Mouse (Mus musculus): ENCODE measurements at regions not wholly inside any gene's neighbourhood (a gene's known extent, or its start where the extent isn't known, plus 50 kb on each side); places are given as distances from the start of the nearest gene placed in this dataset.
A peak's percentile ranks its signal among the peaks of the same experiment; 100 is the strongest.
"Not testable (repeated sequence)": the region's sequence is repeated elsewhere in the genome, so short reads cannot be mapped to it uniquely, and the experiment has no call there.

DNA sequence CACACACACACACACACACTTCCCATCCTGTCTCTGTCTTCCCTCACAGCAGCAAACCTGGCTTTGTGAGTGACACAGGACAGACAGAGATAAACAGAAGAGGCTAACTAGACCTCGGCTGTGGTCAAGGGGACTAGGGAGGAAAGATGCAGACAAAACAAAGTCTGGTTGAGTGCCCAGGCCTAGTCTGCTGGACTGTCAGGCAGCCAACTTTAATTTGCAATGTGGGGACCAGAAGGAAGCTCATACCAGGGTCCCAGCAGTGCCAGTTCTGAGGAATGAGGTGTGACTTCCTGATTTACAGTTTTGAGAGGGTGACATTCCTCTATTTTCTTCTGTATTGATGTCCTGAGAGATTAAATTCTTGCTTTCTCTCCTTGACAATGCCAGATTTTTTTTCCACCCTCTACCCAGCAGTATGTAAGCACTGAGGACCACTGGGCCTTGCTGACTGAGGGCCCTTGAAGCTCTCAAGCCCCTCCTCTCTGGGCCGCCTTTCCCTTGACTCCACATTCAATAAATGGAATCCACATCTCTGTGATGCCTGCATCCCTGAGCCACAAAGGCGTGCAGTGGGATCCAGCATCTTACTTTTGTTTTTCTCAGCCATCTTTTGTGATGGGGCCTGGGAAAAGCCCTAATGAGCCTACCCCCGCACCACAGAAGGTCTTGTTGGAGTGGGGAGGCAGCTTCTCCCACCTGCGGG lies 124.6 kb downstream of the Tcp10c start:
- Histone ChIP-seq H3K4me3 (no peak overlapping the region), H3K27ac (peak overlapping the region; percentile 61; the same call in 1 of the 2 replicates)
- no peak for DNase-seq (ENCODE audit: low spot score in 2 of 2)
- no peak for TF ChIP-seq CTCF (conservative IDR thresholded peaks at IDR 0.05)

DNA sequence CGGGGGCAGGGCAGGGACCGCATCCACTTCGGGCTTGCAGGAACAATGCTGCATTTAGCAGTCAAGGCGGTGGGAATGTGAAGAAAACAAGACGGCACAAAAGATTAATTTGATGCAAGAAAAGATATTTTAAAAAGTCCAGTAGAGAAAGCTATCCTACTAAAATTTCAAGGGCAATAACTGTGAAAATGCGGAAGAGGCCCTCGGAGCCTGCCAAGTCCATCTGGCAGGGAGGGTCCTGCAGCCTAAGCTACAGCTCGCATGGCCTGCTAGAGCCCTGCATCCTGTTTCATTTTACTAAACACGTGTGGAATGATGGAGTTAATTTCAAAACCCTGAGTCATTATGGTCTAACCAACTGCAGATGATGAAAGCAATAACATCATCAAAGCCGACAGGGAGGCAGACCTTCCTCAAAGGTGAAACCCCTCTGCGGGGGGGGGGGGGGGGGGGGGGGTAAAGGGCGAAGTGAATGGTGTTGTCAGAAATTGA lies 125.2 kb downstream of the Tcp10c start:
- no peak for TF ChIP-seq CTCF (conservative IDR thresholded peaks at IDR 0.05)
- Histone ChIP-seq H3K27ac (peak overlapping the region; percentile 61; the same call in 1 of the 2 replicates), H3K4me3 (no peak overlapping the region)
- no peak for DNase-seq (ENCODE audit: low spot score in 2 of 2)

DNA sequence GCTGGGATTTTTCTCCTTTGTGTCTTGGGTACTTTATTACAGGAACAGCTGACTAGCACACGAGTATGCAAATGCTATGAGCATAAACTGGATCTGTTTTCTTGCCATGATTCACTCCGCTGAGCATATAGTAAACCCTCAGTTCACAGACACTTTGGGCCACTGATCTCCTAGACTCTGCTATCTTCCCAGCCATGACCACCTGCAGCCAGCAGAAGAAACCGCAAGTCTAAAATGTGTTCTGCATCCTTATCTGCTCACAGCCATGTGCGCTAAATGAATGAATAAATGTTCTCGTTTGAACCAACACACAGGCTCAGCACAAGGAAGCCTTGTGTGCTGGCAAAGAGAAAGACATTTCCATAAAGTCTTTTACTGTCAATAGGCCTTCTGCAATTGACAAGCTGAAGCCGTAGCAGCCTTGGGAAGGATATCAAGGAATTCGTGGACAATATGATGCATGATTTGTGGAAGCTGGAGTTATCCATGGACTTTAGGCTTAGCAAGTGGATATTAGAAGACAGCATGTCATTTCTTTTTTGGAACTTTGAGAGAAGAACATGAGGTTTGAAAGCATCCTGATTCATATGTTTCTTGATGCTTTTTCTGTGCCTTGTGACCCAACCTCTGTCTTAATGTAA lies 127.2 kb downstream of the Tcp10c start:
- no peak for TF ChIP-seq CTCF (conservative IDR thresholded peaks at IDR 0.05)
- 0 out of 2 replicates have a peak overlapping the region, but pooled peaks have one; percentile 28 for H3K27ac ChIP-seq
- DNase-seq (ENCODE audit: low spot score in 2 of 2): no peak
- H3K4me3 ChIP-seq: no peak overlapping the region

DNA sequence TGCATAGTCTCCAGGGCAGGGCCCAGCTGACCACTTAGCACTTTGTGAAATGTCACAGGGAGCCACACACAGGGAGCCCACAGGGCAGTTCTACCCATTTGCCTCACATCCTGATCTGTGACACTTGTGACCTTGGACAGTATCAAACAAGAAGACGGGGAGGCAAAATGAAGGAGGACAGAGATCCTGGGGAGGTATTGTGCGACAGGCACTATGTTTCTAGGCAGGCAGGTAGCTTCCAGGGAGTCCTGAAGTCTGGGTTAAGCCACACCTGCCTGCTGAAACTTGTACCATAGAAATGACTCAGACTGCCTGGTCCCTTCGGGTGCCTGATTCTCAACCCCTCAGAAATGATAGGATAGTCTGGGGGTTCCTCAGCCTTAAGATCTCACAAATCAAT lies 127.8 kb downstream of the Tcp10c start:
- H3K4me3 ChIP-seq: no peak overlapping the region
- TF ChIP-seq CTCF (conservative IDR thresholded peaks at IDR 0.05): no peak
- no peak overlapping the region for H3K27ac ChIP-seq
- DNase-seq (ENCODE audit: low spot score in 2 of 2): no peak

DNA sequence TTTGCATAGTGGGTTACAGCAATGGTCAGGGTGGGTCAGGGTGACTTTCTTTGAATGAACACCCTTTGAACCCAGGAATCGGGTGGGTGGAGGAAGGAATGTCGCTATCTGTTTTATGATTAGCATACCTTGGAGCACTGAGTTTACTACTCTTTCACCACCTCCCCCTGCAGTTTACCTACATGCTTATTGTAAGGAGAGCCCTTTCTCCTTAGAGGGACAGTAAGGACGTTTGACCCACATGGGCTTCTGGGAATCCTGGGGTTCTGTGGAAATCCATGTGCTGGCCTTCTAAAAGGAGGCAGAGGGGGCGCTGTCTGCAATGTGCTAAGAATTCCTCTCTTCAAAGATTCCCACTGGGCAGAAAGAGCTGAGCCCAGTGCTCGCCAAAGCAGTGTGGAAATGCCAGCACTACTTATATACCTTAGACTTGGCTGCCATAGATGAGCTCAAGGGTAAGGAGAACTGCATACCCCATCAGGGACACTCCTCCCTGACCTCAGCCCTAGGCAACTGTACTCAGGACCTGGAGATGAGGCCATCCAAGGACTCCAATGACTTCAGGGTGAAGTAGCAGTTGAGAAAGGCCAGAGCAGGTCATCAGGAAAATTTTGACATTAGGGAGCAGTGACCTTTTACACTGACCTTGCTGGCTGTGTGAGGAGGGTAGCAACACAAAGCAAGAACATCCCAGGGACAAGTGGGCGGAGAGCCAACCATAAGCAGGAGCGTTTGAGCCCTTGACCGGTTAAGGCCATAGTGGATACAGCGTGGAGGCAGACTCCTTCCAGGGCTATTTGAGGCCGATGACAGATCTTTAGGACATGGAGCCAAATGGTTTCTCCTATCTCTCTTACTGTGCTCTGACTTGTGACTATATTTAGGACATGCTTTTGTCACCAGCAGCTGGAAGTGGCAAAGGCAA lies 133.2 kb downstream of the Tcp10c start:
- no peak for DNase-seq (ENCODE audit: low spot score in 2 of 2)
- Histone ChIP-seq H3K4me3 (no peak overlapping the region), H3K27ac (no peak overlapping the region)
- no peak; the same call in 1 of the 2 replicates for TF ChIP-seq CTCF (conservative IDR thresholded peaks at IDR 0.05)

DNA sequence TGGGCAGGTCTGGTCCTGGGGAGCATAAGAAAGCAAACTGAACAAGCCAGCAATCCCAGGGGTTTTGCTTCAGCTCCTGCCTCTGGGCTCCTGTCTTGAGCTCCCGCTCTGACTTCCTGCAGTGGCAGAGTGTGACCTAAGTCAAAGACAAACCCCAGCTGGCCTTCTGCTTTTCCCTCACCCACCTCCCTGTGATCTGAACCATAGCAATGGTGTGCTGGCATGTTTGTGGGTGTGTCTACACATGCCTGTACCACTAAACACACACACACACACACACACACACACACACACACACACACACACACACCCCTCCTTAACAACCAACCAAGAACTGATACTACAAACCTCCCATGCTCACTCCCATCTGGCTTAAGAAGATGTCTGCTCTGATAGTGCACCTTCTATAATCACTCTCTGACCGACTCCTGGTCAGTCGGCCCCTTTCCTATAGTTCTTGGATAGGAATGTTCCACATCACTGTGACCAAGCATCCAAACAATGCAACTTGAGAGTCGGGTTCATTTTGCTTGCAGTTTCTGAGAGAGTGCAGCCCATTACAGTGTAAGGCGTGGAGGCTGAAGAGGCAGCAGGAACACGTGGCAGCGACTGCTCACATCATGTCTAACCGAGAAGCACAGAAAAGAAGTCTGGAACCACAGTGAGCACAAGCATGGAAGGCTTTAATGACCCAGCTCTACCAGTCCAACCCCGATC lies 134.4 kb downstream of the Tcp10c start:
- DNase-seq (ENCODE audit: low spot score in 2 of 2): no peak
- no peak overlapping the region for H3K27ac ChIP-seq
- no peak for TF ChIP-seq CTCF (conservative IDR thresholded peaks at IDR 0.05)
- H3K4me3 ChIP-seq: no peak overlapping the region

DNA sequence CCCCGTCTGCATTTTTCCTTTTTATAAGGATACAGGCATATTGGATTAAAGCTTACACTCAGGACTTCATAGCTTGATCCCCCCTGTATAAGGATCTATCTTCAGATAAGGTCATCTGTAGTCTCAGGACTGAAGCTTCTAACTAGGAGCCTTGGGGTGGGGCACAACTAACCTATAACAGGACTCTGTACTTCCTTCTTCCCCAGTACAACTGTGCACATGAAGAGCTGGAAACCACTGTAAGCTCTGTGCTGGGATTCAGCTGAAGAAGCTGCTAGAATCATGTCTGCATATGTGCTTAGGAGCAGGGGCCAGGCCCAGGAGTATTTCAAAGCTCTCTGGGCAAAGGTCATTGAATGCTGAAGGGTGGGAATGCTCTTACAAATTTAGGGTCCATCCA lies 137.9 kb downstream of the Tcp10c start:
- H3K27ac ChIP-seq: peak overlapping the region; percentile 67
- DNase-seq (ENCODE audit: low spot score in 2 of 2); H3K4me3 ChIP-seq: not testable (repeated sequence)

DNA sequence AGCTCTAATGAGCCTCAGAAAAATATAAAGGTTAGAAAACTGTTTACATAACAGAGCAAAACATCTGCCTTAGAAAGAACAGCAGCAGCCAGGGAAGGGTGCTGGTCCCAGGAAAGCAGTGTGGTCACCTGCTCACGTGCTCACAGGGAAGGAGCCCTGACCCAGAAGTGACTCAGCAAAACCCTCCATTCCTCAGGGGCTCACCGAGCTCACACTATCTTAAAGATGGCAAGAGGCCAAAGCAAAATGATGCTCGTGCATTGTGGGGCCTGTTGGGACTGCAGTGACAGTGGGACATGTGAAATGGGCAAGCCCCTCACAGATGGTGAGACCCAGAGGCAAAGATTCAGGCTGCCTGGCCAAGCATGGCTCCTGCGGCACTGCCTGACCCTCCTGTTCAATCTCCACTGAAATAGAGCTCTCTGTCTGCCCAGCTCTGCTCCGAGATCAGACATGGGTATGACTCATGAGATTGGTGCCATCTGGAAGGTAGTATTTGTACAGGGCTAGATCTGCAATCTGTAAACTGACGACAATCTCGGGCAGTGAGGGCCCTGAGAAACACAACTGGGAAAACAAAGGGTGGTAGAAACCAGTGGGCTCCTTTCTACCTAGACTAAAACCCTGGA lies 138.4 kb downstream of the Tcp10c start:
- not testable (repeated sequence) for H3K4me3 ChIP-seq; DNase-seq (ENCODE audit: low spot score in 2 of 2)
- H3K27ac ChIP-seq: peak overlapping the region; percentile 67

DNA sequence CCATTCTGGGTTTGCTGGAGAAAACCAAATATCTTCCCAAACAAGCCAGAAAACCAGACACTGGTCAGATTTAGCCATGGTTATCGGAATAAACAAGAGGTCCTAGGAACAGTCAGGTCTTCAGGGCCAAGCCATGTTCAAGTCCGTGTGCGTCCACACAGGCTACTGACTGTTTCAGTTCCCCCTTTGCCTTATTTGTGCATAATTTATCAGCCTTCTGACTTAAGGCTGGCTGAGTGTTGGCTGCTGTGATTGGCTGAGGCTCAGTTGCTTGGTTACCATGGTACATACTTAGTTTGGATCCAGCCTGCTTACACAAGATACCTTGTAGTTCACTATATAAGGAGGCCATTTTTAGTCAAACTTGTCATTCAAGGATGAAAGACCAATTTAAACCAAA lies 139.5 kb downstream of the Tcp10c start:
- not testable (repeated sequence) for H3K27ac ChIP-seq; DNase-seq (ENCODE audit: low spot score in 2 of 2); H3K4me3 ChIP-seq

DNA sequence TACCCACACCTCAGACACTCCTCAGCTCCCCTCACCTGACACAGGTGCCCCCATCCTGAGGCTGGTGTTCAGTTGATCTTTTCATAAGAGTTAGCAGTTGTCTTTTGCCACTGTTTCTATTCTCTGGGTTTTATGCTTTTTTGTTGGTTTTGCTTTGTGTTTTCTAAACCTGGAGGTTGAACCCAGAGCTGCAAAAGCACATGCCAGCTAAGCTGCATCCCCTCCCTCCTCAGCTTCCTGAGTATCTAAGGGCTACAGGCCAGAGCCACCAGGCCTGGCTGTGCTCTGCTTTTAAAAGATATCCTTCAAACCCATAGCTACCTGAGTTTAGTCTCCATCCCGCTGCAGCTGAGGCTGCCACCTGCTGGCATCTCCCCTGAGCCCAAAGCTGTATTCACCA lies 140.1 kb downstream of the Tcp10c start:
- H3K4me3 ChIP-seq; DNase-seq (ENCODE audit: low spot score in 2 of 2); H3K27ac ChIP-seq: not testable (repeated sequence)

DNA sequence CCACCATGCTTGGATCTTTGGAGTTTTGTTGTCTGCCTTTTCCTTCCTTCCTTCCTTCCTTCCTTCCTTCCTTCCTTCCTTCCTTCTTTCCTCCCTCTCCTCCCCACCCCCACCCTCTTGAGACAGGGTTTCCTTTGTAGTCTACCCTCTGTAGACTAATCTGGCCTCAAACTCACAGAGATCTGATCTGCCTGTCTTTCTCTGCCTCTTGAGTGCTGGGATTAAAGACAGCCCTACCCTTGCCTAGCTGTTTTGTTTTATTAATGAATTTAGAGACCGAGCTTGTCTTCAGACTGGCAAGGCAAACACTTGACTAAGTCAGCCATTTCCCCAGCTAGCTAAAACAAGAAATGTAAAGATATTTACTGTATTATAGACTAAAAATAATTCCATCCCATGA lies 150.0 kb downstream of the Tcp10c start:
- H3K4me3 ChIP-seq; H3K27ac ChIP-seq; DNase-seq (ENCODE audit: low spot score in 2 of 2): not testable (repeated sequence)

DNA sequence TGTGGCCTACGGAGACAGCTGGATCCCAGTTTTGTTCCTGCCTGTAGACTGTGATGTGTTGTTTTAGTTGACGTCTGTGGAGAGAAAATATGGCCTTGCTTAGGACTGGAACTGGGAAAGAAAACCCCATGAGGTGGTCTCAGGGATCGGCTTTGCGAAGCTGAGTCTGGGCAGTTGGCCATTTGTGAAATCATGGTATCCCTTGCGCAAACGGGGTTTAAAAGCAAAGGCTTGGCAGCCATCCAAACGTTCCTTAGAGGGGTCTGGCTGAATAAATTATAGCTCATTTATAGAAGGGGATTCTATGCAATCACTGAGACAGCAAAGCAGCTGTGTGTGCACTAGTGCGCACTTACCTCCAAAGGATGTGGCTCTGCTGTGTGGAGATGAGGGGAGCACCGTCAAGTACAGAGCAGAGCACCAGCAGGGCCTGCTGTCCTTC lies 150.5 kb downstream of the Tcp10c start:
- H3K4me3 ChIP-seq; H3K27ac ChIP-seq; DNase-seq (ENCODE audit: low spot score in 2 of 2): not testable (repeated sequence)

DNA sequence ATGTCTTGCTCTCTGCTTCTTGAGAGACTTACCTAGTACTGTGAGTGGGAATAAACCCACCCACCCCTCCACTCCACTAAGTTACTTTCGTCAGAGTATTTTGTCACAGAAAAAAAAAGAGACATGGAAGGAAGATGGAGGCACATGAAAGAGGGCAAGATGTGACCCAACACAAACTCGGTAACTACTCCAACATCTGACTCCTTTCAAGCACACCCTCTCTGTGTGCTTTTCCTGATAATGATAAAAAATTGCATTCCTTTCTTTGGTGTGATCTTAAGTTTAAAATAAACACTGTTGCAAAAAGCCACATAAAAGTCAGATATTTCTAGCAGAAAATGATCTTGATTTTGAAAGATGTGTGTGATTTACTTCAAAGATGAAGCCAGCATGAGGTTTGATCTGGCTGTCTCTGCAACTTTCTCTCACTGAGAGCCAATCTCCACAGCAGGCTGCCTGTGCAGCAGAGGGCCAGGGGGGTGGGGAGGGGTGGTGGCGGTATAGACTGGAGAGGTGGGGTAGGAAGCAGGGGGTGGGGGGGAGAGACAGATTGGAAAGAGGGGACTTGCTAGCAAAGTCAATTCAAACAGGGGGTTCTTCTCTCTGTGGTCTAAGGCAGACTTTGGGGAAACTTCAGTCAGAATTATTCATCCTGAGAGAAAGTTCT lies 153.2 kb downstream of the Tcp10c start:
- DNase-seq (ENCODE audit: low spot score in 2 of 2); H3K27ac ChIP-seq; H3K4me3 ChIP-seq: not testable (repeated sequence)

DNA sequence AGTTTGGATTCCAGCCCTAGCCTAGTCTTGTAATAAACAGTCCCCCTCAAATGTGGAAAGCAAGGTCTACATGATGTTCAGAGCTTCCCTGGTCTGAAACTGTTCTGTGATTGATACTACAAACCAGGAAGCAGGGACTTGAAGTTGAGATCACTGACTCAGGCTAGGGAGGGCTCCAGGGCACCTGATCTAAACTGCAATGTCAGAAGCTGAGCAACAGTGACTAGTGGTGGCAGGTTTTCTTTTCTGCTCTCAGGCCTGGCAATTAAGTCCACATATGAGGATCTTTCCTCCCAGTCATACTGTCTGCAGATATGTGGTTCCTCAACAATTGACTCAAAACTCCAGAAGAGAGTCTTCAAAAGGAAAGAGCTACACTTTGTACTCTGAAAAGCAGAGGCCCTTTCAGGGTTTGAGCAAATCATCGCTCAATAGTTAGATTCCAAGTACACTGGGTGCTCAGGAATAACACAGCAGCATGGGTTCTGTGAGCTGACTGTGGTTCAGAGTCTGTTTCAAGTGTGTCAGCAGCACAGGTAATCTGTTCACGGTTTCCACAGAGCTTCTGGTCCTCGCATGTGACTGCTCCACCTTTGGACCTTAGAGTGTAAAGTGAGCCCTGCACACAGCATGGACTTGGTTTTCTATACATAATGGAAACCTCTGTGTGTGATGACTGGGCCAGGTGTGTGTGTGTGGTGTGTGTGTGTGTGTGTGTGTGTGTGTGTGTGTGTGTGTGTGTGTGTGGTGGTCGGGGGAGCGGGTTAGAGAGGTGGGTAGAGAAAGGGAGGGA lies 165.2 kb downstream of the Tcp10c start:
- H3K27ac ChIP-seq; H3K4me3 ChIP-seq; DNase-seq (ENCODE audit: low spot score in 2 of 2): not testable (repeated sequence)

DNA sequence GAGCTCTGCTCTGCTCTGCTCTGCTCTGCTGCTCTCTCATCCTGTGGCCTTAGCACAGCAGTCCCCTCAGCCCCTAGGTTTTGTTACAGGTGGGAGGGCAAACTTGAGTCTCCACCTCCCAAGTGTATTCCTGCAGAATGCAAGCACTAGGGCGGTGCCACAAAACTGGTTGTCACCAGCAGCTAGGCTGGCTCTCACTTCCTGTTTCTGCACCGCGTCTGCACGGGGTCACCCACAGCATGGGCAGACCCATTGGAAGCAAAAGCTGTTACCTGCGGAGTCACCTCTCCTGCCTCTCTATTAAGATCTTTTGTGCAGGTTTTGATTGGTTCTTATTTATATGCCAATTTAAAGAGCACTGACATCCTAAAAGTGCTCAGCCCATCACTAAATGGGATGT lies 178.2 kb downstream of the Tcp10c start:
- H3K4me3 ChIP-seq; DNase-seq (ENCODE audit: low spot score in 2 of 2); H3K27ac ChIP-seq: not testable (repeated sequence)
